Mouse (Mus musculus): ENCODE data around the gene AI413582.

DNA sequence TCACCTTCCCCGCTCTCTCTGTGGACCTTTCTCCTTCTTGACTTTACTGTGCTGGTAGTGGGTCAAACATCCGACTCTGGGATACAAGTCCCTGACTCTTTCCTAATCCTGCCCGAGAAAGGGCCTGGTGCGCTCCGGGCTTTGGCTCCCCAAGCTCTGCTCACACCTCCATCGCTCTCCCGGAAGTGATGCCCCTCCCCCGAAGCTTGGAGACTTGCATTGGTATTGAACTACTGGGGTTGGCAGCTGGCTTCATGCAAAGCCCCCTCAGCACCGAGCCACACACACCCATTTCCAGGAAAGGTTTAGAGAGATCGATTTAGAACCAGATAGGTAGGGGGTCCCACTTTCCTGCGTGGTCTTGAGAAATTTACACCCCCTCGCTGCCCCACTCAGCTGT, 19.6 kb downstream of the AI413582 start:
- no peak for TF ChIP-seq CTCF (IDR thresholded peaks at IDR 0.05; ENCODE audit: borderline replicate concordance, insufficient read depth, low read depth, low read length)
- no peak for TF ChIP-seq POLR2A (IDR thresholded peaks at IDR 0.05; ENCODE audit: borderline replicate concordance, insufficient read depth, low read length)
